Mouse (Mus musculus) limb, embryonic 14.5 days (tissue): ENCODE data around the gene Plcd3. TPM values are rescaled to one million over a fixed set of nuclear protein-coding genes. Genes with fewer than 3 reads are reported as not detected.

Source experiments
- ATAC-seq: fragments of 200-750 bp; cut with Nextera tagmentation; 2 replicates; pipeline ENCODE4 v1.8.0; 2017; ENCODE audit warnings: low read depth, moderate number of reproducible peaks, moderate TSS enrichment; ENCODE audit not compliant: low FRiP score
- DNase-seq: peaks from one replicate; pipeline ENCODE4 v3.0.0-alpha.2; 2015; ENCODE audit warnings: low spot score
- H3K27ac ChIP-seq: fragments of 300-500 bp; sonication (generic); replicated peaks from 2 replicates; pipeline ENCODE4 v1.5.1; 2014; ENCODE audit warnings: low read depth, mild to moderate bottlenecking, low read length, moderate library complexity, mixed read lengths
- H3K27me3 ChIP-seq: fragments of 300-500 bp; sonication (generic); 2 replicates; pipeline ENCODE4 v1.6.1; 2014; ENCODE audit warnings: low read length, mixed read lengths; ENCODE audit not compliant: control insufficient read depth, insufficient read depth
- H3K36me3 ChIP-seq: fragments of 300-500 bp; sonication (generic); 2 replicates; pipeline ENCODE4 v1.6.1; 2014; ENCODE audit warnings: mild to moderate bottlenecking, low read length, moderate library complexity, mixed read lengths; ENCODE audit not compliant: control insufficient read depth, insufficient read depth
- H3K4me1 ChIP-seq: fragments of 300-500 bp; sonication (generic); 2 replicates; pipeline ENCODE4 v1.6.1; 2014; ENCODE audit warnings: antibody characterized with exemption, low read length, mixed read lengths; ENCODE audit not compliant: control insufficient read depth, insufficient read depth
- H3K4me2 ChIP-seq: fragments of 300-500 bp; sonication (generic); replicated peaks from 2 replicates; pipeline ENCODE4 v1.6.1; 2014; ENCODE audit warnings: low read depth, mild to moderate bottlenecking, low read length, moderate library complexity; ENCODE audit not compliant: severe bottlenecking
- H3K4me3 ChIP-seq: fragments of 300-500 bp; sonication (generic); replicated peaks from 2 replicates; pipeline ENCODE4 v1.5.1; 2014; ENCODE audit warnings: low read length
- H3K9ac ChIP-seq: fragments of 300-500 bp; sonication (generic); 2 replicates; pipeline ENCODE4 v1.6.1; 2014; ENCODE audit warnings: mild to moderate bottlenecking, low read depth, low read length, moderate library complexity; ENCODE audit not compliant: severe bottlenecking
- H3K9me3 ChIP-seq: fragments of 300-500 bp; sonication (generic); 2 replicates; pipeline ENCODE4 v1.6.1; 2016; ENCODE audit warnings: low read length; ENCODE audit not compliant: control insufficient read depth
- POLR2A ChIP-seq: fragments of 200-500 bp; IDR thresholded peaks from 2 replicates; pipeline ENCODE4 v1.8.0; 2012; ENCODE audit warnings: inconsistent platforms, mild to moderate bottlenecking, moderate library complexity, borderline replicate concordance; ENCODE audit not compliant: insufficient read depth, insufficient read length; ENCODE audit errors: extremely low read depth
- WGBS: fragments of 180-500 bp; shearing (Covaris S2); extraction: QIAGEN DNeasy Blood & Tissue Kit; methylation state at CpG from one replicate; pipeline ENCODE4 v1.1.7; 2014; 5-methylcytosine and 5-hydroxymethylcytosine counted together
- polyA plus RNA-seq, 2 experiments: library from polyadenylated mRNA; depleted of rRNA in 1 of 2; stranded (reverse) in 1 of 2; unstranded in 1 of 2; fragments of >200 nt; fragmentation: Nextera tagmentation in 1 of 2; extraction: Ambion mirVana in 1 of 2; gene quantifications; 2 replicates each; pipeline versions ENCODE4 v1.2.1 to v1.2.3; 2012 to 2014

Gene Plcd3
- polyA plus RNA-seq, 2 experiments, result 3.8 to 10.3 TPM

DNA sequence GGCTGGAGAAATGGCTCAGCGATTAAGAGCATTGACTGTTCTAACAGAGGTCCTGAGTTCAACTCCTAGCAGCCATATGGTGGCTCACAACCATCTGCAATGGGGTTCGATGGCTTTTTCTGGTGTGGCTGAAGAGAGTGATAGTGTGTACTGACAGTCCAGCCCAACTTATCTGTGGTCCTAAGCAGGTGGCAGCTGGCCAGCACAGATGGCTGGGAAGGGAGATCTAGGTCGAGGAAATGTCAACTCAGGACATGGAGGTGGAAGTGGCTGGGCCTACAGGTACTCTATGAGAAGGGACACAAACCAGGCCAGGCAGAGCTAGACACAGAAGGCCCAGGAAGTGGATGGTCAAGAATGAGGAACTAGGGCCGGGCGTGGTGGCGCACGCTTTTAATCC, 25.4 kb downstream of the Plcd3 start:
- H3K27me3 ChIP-seq, result peaks cover 16% of the 10 kb centered on the region; the same call in 1 of the 2 replicates
- H3K9ac ChIP-seq, result no peak overlapping the region
- H3K4me1 ChIP-seq, result peaks cover 9% of the 10 kb centered on the region
- H3K27ac ChIP-seq, result no peak overlapping the region
- 92% methylated on average over 7 of the region's 7 CpGs for WGBS
- peaks cover 13% of the 10 kb centered on the region for H3K36me3 ChIP-seq
- H3K4me3 ChIP-seq, result no peak overlapping the region
- H3K9me3 ChIP-seq, result no peaks in the 10 kb centered on the region
- no peak overlapping the region for H3K4me2 ChIP-seq
- ATAC-seq (no peak), DNase-seq (no peak)
- TF ChIP-seq POLR2A, result no peak

DNA sequence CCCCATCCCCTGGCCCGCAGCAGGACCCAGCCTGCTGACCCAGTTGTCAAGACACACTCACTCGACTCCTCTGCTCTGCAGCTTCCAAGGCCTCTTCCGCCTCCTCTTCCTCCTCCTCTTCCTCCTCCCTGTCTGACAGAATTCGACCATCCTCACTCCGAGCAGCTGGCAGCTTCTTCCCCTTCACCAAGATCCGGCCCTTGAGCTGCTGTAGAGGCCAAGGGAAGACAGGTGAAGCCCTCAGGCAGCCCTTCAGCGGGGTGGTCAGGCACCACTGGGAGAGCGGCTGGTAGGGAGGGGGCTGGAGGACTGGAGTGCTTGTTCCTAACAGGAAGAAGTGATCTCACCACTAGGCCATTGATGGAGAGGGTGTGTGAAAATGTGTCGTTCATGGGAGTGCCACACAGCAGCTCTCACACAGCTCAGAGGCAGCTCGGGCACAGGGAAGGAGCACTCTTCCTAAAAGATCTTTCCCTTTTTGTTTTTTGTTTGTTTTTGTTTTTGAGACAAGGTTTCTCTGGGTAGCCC, 26.6 kb downstream of the Plcd3 start:
- Histone ChIP-seq H3K27ac (no peak overlapping the region), H3K9ac (peak overlapping the region; percentile 4; the same call in 1 of the 2 replicates), H3K27me3 (peaks cover 5% of the 10 kb centered on the region; the same call in 1 of the 2 replicates), H3K4me1 (no peaks in the 10 kb centered on the region), H3K36me3 (peaks cover 24% of the 10 kb centered on the region), H3K4me3 (no peak overlapping the region), H3K9me3 (no peaks in the 10 kb centered on the region), H3K4me2 (no peak overlapping the region)
- no peak for TF ChIP-seq POLR2A
- WGBS, result 18% methylated on average over 10 of the region's 10 CpGs
- no peak for DNase-seq
- no peak for ATAC-seq

DNA sequence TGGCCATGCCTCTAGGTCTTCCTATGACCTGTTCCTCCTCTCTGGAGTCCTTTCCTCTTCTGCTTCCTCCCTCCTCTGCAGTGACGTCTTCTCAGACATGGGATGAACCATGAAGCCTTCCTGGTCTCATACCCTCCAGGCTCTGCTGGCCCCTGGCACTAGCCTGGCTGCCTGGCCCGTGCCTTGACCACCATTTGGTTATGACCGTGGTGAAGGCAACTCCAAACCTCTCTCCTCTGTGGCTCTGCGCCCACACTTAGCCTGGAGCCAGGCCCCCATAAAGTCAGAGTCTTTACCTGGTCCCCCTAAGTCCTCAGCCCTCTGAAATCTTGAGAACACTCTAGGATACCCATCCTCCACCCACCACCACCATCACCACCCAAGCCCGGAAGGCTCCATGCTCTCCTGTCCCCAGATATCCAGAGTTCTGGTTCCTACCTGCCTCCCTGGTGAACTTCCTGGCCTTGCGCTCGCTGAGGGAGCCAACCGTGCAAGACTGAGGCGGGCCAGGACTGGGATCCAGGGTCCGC, 27.3 kb downstream of the Plcd3 start:
- Histone ChIP-seq H3K9ac (no peak overlapping the region), H3K27me3 (no peaks in the 10 kb centered on the region), H3K4me2 (no peak overlapping the region), H3K9me3 (no peaks in the 10 kb centered on the region), H3K36me3 (peaks cover 29% of the 10 kb centered on the region), H3K27ac (no peak overlapping the region), H3K4me1 (no peaks in the 10 kb centered on the region), H3K4me3 (no peak overlapping the region)
- WGBS, result 60% methylated on average over 10 of the region's 10 CpGs
- DNase-seq (no peak), ATAC-seq (no peak)
- TF ChIP-seq POLR2A, result no peak

DNA sequence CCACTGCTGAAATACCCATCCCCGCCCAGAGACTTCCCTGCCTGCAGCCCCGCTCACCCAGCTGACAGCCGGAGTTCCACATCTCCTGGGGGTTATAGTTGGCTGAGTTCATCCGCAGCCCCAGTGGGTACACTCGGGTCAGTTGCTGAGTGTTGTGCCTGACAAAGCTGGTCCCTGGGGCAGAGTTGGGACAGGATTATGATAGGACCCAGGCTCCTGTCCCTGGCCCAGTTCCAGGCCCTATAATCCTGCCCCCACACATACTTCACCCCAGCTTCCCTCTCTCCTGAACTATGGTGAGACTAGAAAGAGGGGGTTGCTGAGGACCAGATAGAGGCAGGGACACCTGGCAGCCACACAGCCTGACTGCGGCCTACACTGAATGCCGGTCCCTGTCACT, 27.8 kb downstream of the Plcd3 start:
- peaks cover 34% of the 10 kb centered on the region for H3K36me3 ChIP-seq
- 81% methylated on average over 7 of the region's 7 CpGs for WGBS

DNA sequence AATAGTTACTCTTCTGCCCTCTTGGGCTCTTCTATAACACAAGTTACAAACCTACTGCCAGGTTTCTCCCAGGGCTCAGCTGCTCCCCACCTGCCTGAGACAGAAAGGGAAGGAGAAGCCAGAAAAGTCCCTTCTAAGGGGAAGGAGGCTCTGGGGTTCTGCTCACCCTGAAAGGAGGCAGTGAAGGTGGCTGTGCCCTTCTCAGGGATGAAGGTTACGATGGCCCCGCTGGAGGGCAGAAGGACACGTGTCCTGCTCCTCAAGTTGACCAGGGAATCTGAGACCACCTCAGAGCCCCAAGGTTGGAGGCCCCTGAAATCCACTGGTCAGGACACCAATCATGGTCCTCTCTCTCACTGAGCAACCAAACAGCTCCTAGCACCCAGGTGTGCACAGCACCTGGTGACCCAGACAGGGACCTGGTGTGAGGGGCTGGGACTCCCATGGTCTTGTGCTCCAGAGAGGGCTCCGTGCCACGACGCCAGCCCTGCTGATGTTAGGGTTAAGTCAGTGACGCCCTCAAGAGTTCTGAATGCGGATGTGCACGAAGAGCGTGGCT, 31.1 kb downstream of the Plcd3 start:
- 92% methylated on average over 10 of the region's 10 CpGs for WGBS

More for the DNA sequence above, 27.8 kb downstream of the Plcd3 start:
- Histone ChIP-seq H3K27ac (no peak overlapping the region), H3K4me2 (no peak overlapping the region), H3K4me3 (no peak overlapping the region), H3K4me1 (no peaks in the 10 kb centered on the region), H3K9ac (no peak overlapping the region), H3K9me3 (no peaks in the 10 kb centered on the region), H3K27me3 (no peaks in the 10 kb centered on the region)
- ATAC-seq (no peak), DNase-seq (no peak)
- no peak for TF ChIP-seq POLR2A

More for the DNA sequence above, 31.1 kb downstream of the Plcd3 start:
- TF ChIP-seq POLR2A, result no peak
- Histone ChIP-seq H3K36me3 (peaks cover 59% of the 10 kb centered on the region), H3K27me3 (no peaks in the 10 kb centered on the region), H3K9ac (no peak overlapping the region), H3K27ac (no peak overlapping the region), H3K4me1 (no peaks in the 10 kb centered on the region), H3K9me3 (no peaks in the 10 kb centered on the region), H3K4me3 (no peak overlapping the region), H3K4me2 (no peak overlapping the region)
- ATAC-seq, result no peak
- no peak for DNase-seq
